Mouse (Mus musculus) ES-E14 (cell line): ENCODE results near the gene Gm11559. TPM values are rescaled to one million over a fixed set of nuclear protein-coding genes. Genes with fewer than 3 reads are reported as not detected.
"Not testable (repeated sequence)": the region's sequence is repeated elsewhere in the genome, so short reads cannot be mapped to it uniquely, and the experiment has no call there.

Experiments used
- DNase-seq: peaks from one replicate; pipeline ENCODE4 v3.0.0-alpha.2; 2013; ENCODE audit warnings: low read depth, low spot score
- H3K27ac ChIP-seq: 2 replicates; pipeline ENCODE4 v1.5.1; 2012; ENCODE audit warnings: low read depth, mild to moderate bottlenecking, low read length, moderate library complexity, mixed read lengths; ENCODE audit not compliant: poor library complexity, insufficient read depth, severe bottlenecking
- H3K36me3 ChIP-seq: 2 replicates; pipeline ENCODE4 v1.6.1; 2012; ENCODE audit warnings: mild to moderate bottlenecking, low read length, moderate library complexity, mixed read lengths; ENCODE audit not compliant: control insufficient read depth, poor library complexity, insufficient read depth, severe bottlenecking
- H3K4me1 ChIP-seq, 2 experiments: fragments of 150-350 bp in 1 of 2; sonication (generic) in 1 of 2; 2 replicates each; pipeline ENCODE4 v1.6.1; 2012; ENCODE audit warnings: low read length in 2 of 2, mild to moderate bottlenecking in 1 of 2, mixed read lengths in 1 of 2; ENCODE audit not compliant: control insufficient read depth in 2 of 2, insufficient read depth in 2 of 2, poor library complexity in 1 of 2
- H3K4me3 ChIP-seq, 2 experiments: fragments of 150-350 bp in 1 of 2; sonication (generic) in 1 of 2; 2 replicates each; pipeline ENCODE4 v1.5.1; 2012; ENCODE audit warnings: low read length in 2 of 2, low read depth in 1 of 2, mild to moderate bottlenecking in 1 of 2, mixed read lengths in 1 of 2; ENCODE audit not compliant: insufficient read depth in 1 of 2, poor library complexity in 1 of 2, severe bottlenecking in 1 of 2
- H3K9ac ChIP-seq: 2 replicates; pipeline ENCODE4 v1.6.1; 2012; ENCODE audit warnings: low read depth, mild to moderate bottlenecking, low read length, mixed read lengths; ENCODE audit not compliant: poor library complexity, insufficient read depth, severe bottlenecking
- H3K9me3 ChIP-seq: fragments of 150-350 bp; sonication (generic); 2 replicates; pipeline ENCODE4 v1.6.1; 2012; ENCODE audit warnings: low read depth, mild to moderate bottlenecking, low read length; ENCODE audit not compliant: control insufficient read depth, insufficient read depth
- CHD2 ChIP-seq: IDR thresholded peaks from 2 replicates; pipeline ENCODE4 v1.6.1; 2014; ENCODE audit warnings: mild to moderate bottlenecking, low read depth, low read length, inconsistent platforms
- HCFC1 ChIP-seq: IDR thresholded peaks from 2 replicates; pipeline ENCODE4 v1.6.1; 2012; ENCODE audit warnings: low read length, inconsistent platforms, borderline replicate concordance; ENCODE audit not compliant: insufficient read depth
- MAFK ChIP-seq: IDR thresholded peaks from 2 replicates; pipeline ENCODE4 v1.6.1; 2014; ENCODE audit warnings: mild to moderate bottlenecking, low read depth, low read length, inconsistent platforms; ENCODE audit not compliant: insufficient read depth
- ZC3H11A ChIP-seq: IDR thresholded peaks from 2 replicates; pipeline ENCODE4 v1.6.1; 2012; ENCODE audit warnings: low read depth, mild to moderate bottlenecking, inconsistent platforms, low read length, borderline replicate concordance
- ZNF384 ChIP-seq: IDR thresholded peaks from 2 replicates; pipeline ENCODE4 v1.6.1; 2012; ENCODE audit warnings: low read depth, low read length, inconsistent platforms
- in situ Hi-C, 2 experiments: fragments of 600-800 bp; cut with MboI; formaldehyde crosslinking; loops; one replicate each; pipeline ENCODE4 v1.15.1; 2025; ENCODE audit warnings: low sequenced_read_pairs in 2 of 2, inconsistent platforms in 1 of 2; ENCODE audit not compliant: unreplicated experiment in 2 of 2
- total RNA-seq: library from RNA; depleted of rRNA; stranded (reverse); fragments of 300-350 nt; gene quantifications from 2 replicates; pipeline ENCODE4 v1.2.3, GENCODE M21; 2012

The Gm11559 gene
- total RNA-seq, 1 experiment: not detected

GRCm38 (mm10) chr11:99851508-99851907 lies 12.8 kb upstream of the Gm11559 start, which contains the start of gene Krtap4-16:
Krtap4-16 (minus strand) TSS chr11:99851608.
- H3K27ac ChIP-seq: no peak within 1 kb of the TSS
- no peak within 1 kb of the TSS for H3K4me3 ChIP-seq
- TF ChIP-seq MAFK (no peak), ZC3H11A (no peak), HCFC1 (no peak), CHD2 (no peak), ZNF384 (no peak)
- DNase-seq: no peak
- no peaks in the 10 kb centered on the region for H3K4me1 ChIP-seq
- no peaks in the 10 kb centered on the region for H3K36me3 ChIP-seq
- no peaks in the 10 kb centered on the region for H3K9me3 ChIP-seq
- in situ Hi-C loops: no loop called here
- H3K9ac ChIP-seq: no peak within 1 kb of the TSS

DNA sequence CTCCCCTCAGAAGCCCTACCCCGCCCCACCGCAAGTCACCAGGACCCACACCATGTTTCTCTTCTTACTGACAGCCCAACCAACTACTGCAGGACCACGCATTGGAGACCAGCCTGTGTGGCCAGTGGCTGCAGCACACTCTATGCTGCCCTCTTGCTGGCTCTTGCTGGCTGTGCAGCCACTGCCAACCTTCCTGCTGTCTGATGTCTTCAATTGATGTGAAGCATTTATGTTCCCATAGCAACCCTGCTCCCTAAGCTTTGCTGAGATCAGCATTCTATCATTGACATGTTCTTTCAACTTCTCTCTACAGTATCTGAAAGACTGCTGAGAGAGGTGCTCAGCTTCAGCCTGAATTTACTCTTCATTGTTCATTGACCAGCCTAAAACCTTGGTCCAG lies 10.2 kb upstream of the Gm11559 start:
- no peak overlapping the region for H3K27ac ChIP-seq
- in situ Hi-C loops: no loop called here
- no peak overlapping the region for H3K4me3 ChIP-seq
- TF ChIP-seq MAFK (peak; percentile 83), HCFC1 (no peak)
- H3K4me1 ChIP-seq: no peaks in the 10 kb centered on the region
- H3K36me3 ChIP-seq: no peaks in the 10 kb centered on the region
- DNase-seq: peak; percentile 6
- H3K9ac ChIP-seq: no peak overlapping the region
- H3K9me3 ChIP-seq: no peaks in the 10 kb centered on the region

DNA sequence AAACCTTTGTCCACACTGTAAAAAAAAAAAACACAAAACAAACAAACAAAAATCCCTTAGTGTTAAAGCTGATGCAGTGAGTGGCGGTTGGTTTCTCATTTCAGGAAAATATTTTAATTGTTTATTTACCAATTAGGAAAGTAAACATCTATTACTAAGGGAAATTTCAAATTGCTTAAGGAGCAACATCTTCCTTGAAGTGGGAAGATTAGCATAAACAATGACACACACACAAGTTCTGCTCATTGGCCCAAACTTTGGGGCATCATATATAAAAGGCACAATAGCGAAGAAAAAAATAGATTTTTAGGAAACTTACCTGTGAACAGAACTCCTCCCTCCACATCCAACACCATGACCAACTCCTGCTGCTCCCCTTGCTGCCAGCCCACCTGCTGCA lies 6.7 kb upstream of the Gm11559 start, which contains the start of gene Gm11568:
Gene Gm11568 (plus strand): TSS at position 301 of the 400 bp plus-strand sequence.
- Histone ChIP-seq H3K9ac (no peak within 1 kb of the TSS), H3K27ac (no peak within 1 kb of the TSS), H3K4me1 (no peaks in the 10 kb centered on the region), H3K9me3 (no peaks in the 10 kb centered on the region), H3K4me3 (no peak within 1 kb of the TSS), H3K36me3 (no peaks in the 10 kb centered on the region)
- TF ChIP-seq ZNF384 (no peak), CHD2 (no peak)
- in situ Hi-C loops: no loop called here
- DNase-seq: no peak

- no peak for DNase-seq
- no peaks in the 10 kb centered on the region for H3K9me3 ChIP-seq
- H3K4me1 ChIP-seq: no peaks in the 10 kb centered on the region
- no peak for TF ChIP-seq MAFK
- no peak overlapping the region for H3K27ac ChIP-seq
- no peak overlapping the region for H3K9ac ChIP-seq
- H3K36me3 ChIP-seq: no peaks in the 10 kb centered on the region
- H3K4me3 ChIP-seq: no peak overlapping the region
- in situ Hi-C loops: no loop called here
Measured at GRCm38 (mm10) chr11:99858761-99859160, 5.5 kb upstream of the Gm11559 start.

- H3K4me3 ChIP-seq, H3K4me1 ChIP-seq, in situ Hi-C loops, H3K9ac ChIP-seq, H3K36me3 ChIP-seq, H3K9me3 ChIP-seq, H3K27ac ChIP-seq, DNase-seq: not testable (repeated sequence)
Measured at GRCm38 (mm10) chr11:99873089-99873488, 8.8 kb downstream of the Gm11559 start, which contains the start of gene Krtap9-1. Krtap9-1 (plus strand) TSS chr11:99873389.

DNA sequence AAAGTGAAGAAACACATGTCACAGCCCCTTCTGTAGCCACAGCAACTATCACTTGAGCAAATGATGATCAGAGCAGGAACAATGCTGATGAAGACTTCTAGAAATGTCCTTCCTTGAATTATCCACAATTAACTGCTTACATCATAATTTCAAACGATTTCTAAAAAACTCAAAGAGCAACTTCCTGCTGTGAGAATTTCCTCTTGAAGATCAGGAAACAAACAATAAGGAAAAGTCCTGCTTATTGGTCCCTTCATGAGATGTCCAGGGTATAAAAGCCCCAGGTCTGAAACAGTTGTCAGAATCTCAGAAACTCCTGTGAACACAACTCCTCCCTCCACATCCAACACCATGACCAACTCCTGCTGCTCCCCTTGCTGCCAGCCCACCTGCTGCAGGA lies 14.6 kb downstream of the Gm11559 start, which contains the start of gene Gm11567:
Gene Gm11567 (plus strand): TSS at position 301 of the 400 bp plus-strand sequence.
- H3K9me3 ChIP-seq: not testable (repeated sequence)

More for the DNA sequence above, 14.6 kb downstream of the Gm11559 start, which contains the start of gene Gm11567:
- DNase-seq, H3K4me1 ChIP-seq, in situ Hi-C loops, H3K27ac ChIP-seq, H3K9ac ChIP-seq, H3K36me3 ChIP-seq, H3K4me3 ChIP-seq: not testable (repeated sequence)
